In genomic region chr4:96696614-96697360, GRCm38 (mm10) we compare ENCODE assay signal across 8 mouse cellular contexts. TPM values are rescaled to one million over a fixed set of nuclear protein-coding genes. Genes with fewer than 3 reads are reported as not detected.
DNase-seq lines count a peak whose midpoint lies in the region; ATAC-seq lines count a peak whose summit lies in the region.

No protein-coding gene starts in this region.

- peak overlapping the region; percentile 1; the same call in 1 of the 2 replicates for H3K9ac ChIP-seq in lung, embryonic 16.5 days (ENCODE audit: low read length)

- DNase-seq in 416B (ENCODE audit: low read depth) = peak; percentile 43
- peak; percentile 26 for DNase-seq in WW6 (ENCODE audit: low read depth, low spot score)
- DNase-seq in embryo, embryonic 11 days = peak; percentile 85
- DNase-seq in layer of hippocampus, adult 11-12 months (ENCODE audit: low spot score) = peak; percentile 78
- peak; percentile 71 for DNase-seq in right cerebral cortex, adult 18-20 months
- DNase-seq in urinary bladder, adult 18-20 months (ENCODE audit: low spot score in 2 of 2) = no peak

- peak; percentile 88 for ATAC-seq in granulocyte monocyte progenitor cell, adult 5-6 weeks (replicated peaks; ENCODE audit: poor library complexity, severe bottlenecking)
- peak; percentile 61 for ATAC-seq in lung, embryonic 16.5 days (ENCODE audit: low read depth)

- no peak overlapping the region for H3K27ac ChIP-seq in lung, embryonic 16.5 days (ENCODE audit: low read length)

- 28% methylated on average over 13 of the region's 13 CpGs for WGBS in lung, embryonic 16.5 days

- H3K9me3 ChIP-seq in lung, embryonic 16.5 days (ENCODE audit: control insufficient read depth, low read length) = no peaks in the 10 kb centered on the region

- peak overlapping the region; percentile 9 for H3K4me2 ChIP-seq in lung, embryonic 16.5 days (ENCODE audit: low read depth, low read length)

- no peaks in the 10 kb centered on the region for H3K36me3 ChIP-seq in lung, embryonic 16.5 days (ENCODE audit: control insufficient read depth, insufficient read depth, low read length)

- no peak overlapping the region for H3K4me3 ChIP-seq in lung, embryonic 16.5 days (ENCODE audit: low read length)

- no peaks in the 10 kb centered on the region for H3K4me1 ChIP-seq in lung, embryonic 16.5 days (replicated peaks; ENCODE audit: control insufficient read depth, insufficient read depth, low read length)

- H3K27me3 ChIP-seq in lung, embryonic 16.5 days (ENCODE audit: control insufficient read depth, insufficient read depth, low read depth, low read length) = no peaks in the 10 kb centered on the region

RNA-seq across cellular contexts. Expression of gene Cyp2j5, which starts 32.8 kb away (rescaled TPM):
- not detected in 2 replicates for total RNA-seq in granulocyte monocyte progenitor cell, adult 5-6 weeks (2014; fragmentation: Nextera tagmentation)
- not detected in 2 replicates for total RNA-seq in granulocyte monocyte progenitor cell, adult 5-6 weeks (2017)
- not detected in 2 replicates for polyA plus RNA-seq in lung, embryonic 16.5 days (2015; fragmentation: Nextera tagmentation; extraction: Ambion mirVana)

Comparison
In these comparisons a context has a peak if more than half of its experiments do, and no peak if none do; other contexts are left out.
1. DNase-seq: peak in 416B (single experiment), WW6 (single experiment), embryo, embryonic 11 days (single experiment), layer of hippocampus, adult 11-12 months (single experiment) and right cerebral cortex, adult 18-20 months (single experiment); none in urinary bladder, adult 18-20 months (0 of 2).